Mouse (Mus musculus) kidney, postnatal 0 days (tissue): Measurements from ENCODE around the gene Plek2. TPM values are rescaled to one million over a fixed set of nuclear protein-coding genes. Genes with fewer than 3 reads are reported as not detected.

ENCODE experiments used
- ATAC-seq: fragments of 200-750 bp; cut with Nextera tagmentation; replicated peaks from 2 replicates; pipeline ENCODE4 v1.8.0; 2017; ENCODE audit warnings: low read depth, moderate number of reproducible peaks, moderate TSS enrichment, moderate library complexity; ENCODE audit not compliant: low FRiP score
- DNase-seq: peaks from one replicate; pipeline ENCODE4 v3.0.0-alpha.2; 2016; ENCODE audit warnings: low spot score
- H3K27ac ChIP-seq: fragments of 300-500 bp; sonication (generic); 2 replicates; pipeline ENCODE4 v1.5.1; 2014; ENCODE audit warnings: mild to moderate bottlenecking
- H3K27me3 ChIP-seq: fragments of 300-500 bp; sonication (generic); 2 replicates; pipeline ENCODE4 v1.6.1; 2014; ENCODE audit warnings: low read length, mixed read lengths; ENCODE audit not compliant: insufficient read depth
- H3K36me3 ChIP-seq: fragments of 300-500 bp; sonication (generic); 2 replicates; pipeline ENCODE4 v1.6.1; 2014; ENCODE audit warnings: low read length, mixed read lengths; ENCODE audit not compliant: insufficient read depth
- H3K4me1 ChIP-seq: fragments of 300-500 bp; sonication (generic); replicated peaks from 2 replicates; pipeline ENCODE4 v1.6.1; 2014; ENCODE audit warnings: antibody characterized with exemption, low read length, mixed read lengths; ENCODE audit not compliant: insufficient read depth
- H3K4me2 ChIP-seq: fragments of 300-500 bp; sonication (generic); 2 replicates; pipeline ENCODE4 v1.6.1; 2014; ENCODE audit warnings: mild to moderate bottlenecking, low read length, moderate library complexity, mixed read lengths
- H3K4me3 ChIP-seq: fragments of 300-500 bp; sonication (generic); replicated peaks from 2 replicates; pipeline ENCODE4 v1.5.1; 2014; ENCODE audit warnings: low read depth, low read length
- H3K9ac ChIP-seq: fragments of 300-500 bp; sonication (generic); 2 replicates; pipeline ENCODE4 v1.6.1; 2014; ENCODE audit warnings: low read depth, low read length
- H3K9me3 ChIP-seq: fragments of 300-500 bp; sonication (generic); replicated peaks from 2 replicates; pipeline ENCODE4 v1.6.1; 2016; ENCODE audit warnings: low read length, inconsistent platforms, mixed read lengths
- CTCF ChIP-seq: IDR thresholded peaks from 2 replicates; pipeline ENCODE4 v1.5.1; 2016; ENCODE audit warnings: antibody characterized with exemption, low read depth, mild to moderate bottlenecking, moderate library complexity
- WGBS: fragments of 180-500 bp; shearing (Covaris S2); extraction: QIAGEN DNeasy Blood & Tissue Kit; methylation state at CpG from one replicate; pipeline ENCODE4 v1.1.7; 2014; 5-methylcytosine and 5-hydroxymethylcytosine counted together
- polyA plus RNA-seq: library from polyadenylated mRNA; unstranded; fragments of >200 nt; fragmentation: Nextera tagmentation; extraction: Ambion mirVana; gene quantifications from 2 replicates; pipeline ENCODE4 v1.2.1, GENCODE M21; 2015

Gene Plek2
- 5.3 TPM in 2 replicates for polyA plus RNA-seq

DNA sequence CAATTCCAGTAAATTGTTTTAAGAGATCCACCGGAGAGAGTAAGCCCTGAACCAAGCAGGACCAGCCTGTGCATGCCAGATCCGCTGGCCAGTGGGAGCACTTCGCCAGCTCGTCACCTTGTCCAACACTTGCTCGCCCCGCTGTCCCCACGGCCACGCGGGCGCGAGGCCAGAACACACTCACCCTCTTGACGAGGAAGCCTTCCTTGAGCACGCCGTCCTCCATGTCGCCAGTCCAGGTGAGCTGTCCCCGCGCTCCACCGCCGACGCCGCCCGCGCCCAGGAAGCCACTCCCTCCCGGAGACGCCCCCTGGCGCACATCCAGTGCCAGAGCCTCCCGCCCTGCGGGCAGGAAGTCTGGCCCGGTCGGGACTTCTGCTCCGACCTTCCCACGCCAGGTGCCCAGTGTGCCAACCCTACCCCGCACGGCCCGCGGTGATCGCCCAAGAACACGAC is at the start of gene Plek2:
Gene Plek2, minus strand, starts transcription at position 258 of the 456 bp plus-strand sequence.
- peak; percentile 57 for TF ChIP-seq CTCF
- Histone ChIP-seq H3K4me3 (peak within 1 kb of the TSS; percentile 37), H3K9ac (peak within 1 kb of the TSS; percentile 53), H3K27me3 (peaks cover 10% of the 10 kb centered on the region), H3K4me2 (peak within 1 kb of the TSS; percentile 88), H3K36me3 (no peaks in the 10 kb centered on the region), H3K27ac (no peak within 1 kb of the TSS), H3K9me3 (no peaks in the 10 kb centered on the region), H3K4me1 (peaks cover 4% of the 10 kb centered on the region; the same call in 1 of the 2 replicates)
- peak; percentile 65 for ATAC-seq
- WGBS = under 1% methylated on average over 37 of the region's 38 CpGs
- peak; percentile 40 for DNase-seq

DNA sequence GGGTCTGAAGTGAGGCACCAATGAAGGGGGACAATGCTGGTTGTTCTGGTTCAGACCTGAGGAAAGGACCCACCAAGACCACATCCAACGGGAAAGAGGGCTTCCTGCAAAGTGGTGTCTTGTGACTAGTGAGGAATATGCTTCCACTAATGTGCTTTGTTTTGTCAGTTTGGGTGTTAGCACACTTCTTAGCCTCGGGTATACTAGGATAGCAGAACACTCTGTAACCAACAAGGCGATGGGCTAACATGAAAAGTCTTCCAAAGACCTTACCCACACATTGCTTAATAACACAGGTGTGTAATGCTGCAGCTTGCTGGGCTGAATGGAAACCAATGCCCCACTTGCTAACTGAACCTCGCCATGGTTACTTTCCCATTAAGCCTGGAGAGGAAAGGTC is 49.6 kb upstream of the Plek2 start:
- no peak for TF ChIP-seq CTCF
- WGBS = 73% methylated on average over 4 of the region's 4 CpGs

DNA sequence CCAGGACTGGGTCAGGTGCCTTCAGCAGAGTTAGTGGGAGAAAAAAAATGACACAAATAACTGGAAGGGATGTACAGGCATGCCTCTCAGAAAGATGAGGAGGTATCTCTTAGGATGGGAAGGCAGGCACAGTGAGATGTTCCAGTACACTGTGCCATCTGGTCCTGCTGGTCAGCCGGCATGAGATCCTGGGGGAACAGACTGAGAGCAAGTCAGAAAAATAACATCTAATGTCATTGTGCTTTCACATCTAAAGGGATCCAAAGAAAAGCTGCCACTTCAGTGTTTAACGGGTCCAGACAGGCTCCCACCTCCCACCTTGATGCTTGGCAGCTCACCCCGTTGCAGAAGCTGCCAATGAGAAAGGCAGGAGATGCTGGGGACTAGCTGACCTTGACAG is 45.7 kb upstream of the Plek2 start:
- H3K27me3 ChIP-seq = no peaks in the 10 kb centered on the region
- H3K9ac ChIP-seq = no peak overlapping the region
- no peaks in the 10 kb centered on the region for H3K9me3 ChIP-seq
- H3K4me3 ChIP-seq = no peak overlapping the region
- H3K27ac ChIP-seq = no peak overlapping the region
- WGBS = 52% methylated on average over 3 of the region's 3 CpGs
- H3K36me3 ChIP-seq = no peaks in the 10 kb centered on the region
- no peaks in the 10 kb centered on the region for H3K4me1 ChIP-seq
- no peak overlapping the region for H3K4me2 ChIP-seq
- no peak for ATAC-seq
- TF ChIP-seq CTCF = no peak
- no peak for DNase-seq

More for the DNA sequence above, 49.6 kb upstream of the Plek2 start:
- no peak for DNase-seq
- ATAC-seq = no peak
- H3K9me3 ChIP-seq = no peaks in the 10 kb centered on the region; the same call in 1 of the 2 replicates
- H3K4me3 ChIP-seq = no peak overlapping the region
- H3K36me3 ChIP-seq = no peaks in the 10 kb centered on the region
- H3K9ac ChIP-seq = no peak overlapping the region
- no peak overlapping the region for H3K4me2 ChIP-seq
- H3K27me3 ChIP-seq = no peaks in the 10 kb centered on the region
- H3K4me1 ChIP-seq = no peaks in the 10 kb centered on the region
- no peak overlapping the region for H3K27ac ChIP-seq

DNA sequence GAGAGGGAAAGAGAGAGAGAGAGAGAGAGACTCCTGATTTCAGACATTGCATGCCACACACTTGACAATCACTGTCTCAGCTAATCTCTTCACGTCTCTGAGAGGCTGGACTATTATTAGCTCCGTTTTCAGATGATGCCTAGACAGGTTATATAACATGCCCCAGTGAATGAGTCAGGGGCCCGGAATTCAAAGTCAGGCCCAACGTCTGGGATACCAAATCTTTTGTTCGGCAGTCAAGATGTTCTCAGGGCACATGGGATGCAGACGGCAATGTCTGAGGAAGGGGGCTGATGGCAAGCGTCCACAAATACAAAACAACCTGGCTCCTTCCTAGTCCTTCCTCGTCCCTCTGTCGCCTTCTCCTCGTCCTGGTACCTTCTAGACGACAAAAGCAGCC is 45.3 kb upstream of the Plek2 start:
- no peak overlapping the region for H3K4me3 ChIP-seq
- no peak for ATAC-seq
- H3K4me1 ChIP-seq = no peaks in the 10 kb centered on the region
- H3K36me3 ChIP-seq = no peaks in the 10 kb centered on the region
- no peak overlapping the region for H3K27ac ChIP-seq
- no peak overlapping the region for H3K9ac ChIP-seq
- no peaks in the 10 kb centered on the region for H3K27me3 ChIP-seq
- 71% methylated on average over 11 of the region's 11 CpGs for WGBS
- TF ChIP-seq CTCF = no peak
- no peak overlapping the region for H3K4me2 ChIP-seq
- no peak for DNase-seq
- H3K9me3 ChIP-seq = no peaks in the 10 kb centered on the region

DNA sequence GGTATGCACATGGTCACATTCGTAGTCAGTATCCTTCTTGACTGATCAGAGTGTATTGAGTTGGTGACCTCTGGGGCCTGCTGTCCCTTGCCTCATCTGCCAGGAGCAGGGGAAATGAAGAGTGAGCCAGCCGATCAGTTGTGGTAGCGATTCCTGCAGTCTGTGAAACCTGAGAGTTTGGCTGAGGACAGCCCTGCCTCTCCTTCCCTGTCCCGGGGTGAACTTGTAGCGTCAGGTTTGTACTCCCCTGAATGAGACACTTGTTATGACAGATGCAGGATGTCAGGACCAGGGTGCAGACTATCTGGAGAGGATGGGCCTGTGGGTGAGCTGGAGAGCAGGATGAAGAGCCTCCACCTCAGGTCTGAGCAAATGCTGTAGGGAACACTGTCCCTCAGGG is 40.9 kb upstream of the Plek2 start:
- H3K4me1 ChIP-seq = no peaks in the 10 kb centered on the region
- H3K4me2 ChIP-seq = no peak overlapping the region
- DNase-seq (no peak), ATAC-seq (no peak)
- no peaks in the 10 kb centered on the region for H3K9me3 ChIP-seq
- H3K4me3 ChIP-seq = no peak overlapping the region
- WGBS = 30% methylated on average over 5 of the region's 5 CpGs
- no peak for TF ChIP-seq CTCF
- no peaks in the 10 kb centered on the region for H3K36me3 ChIP-seq
- no peak overlapping the region for H3K9ac ChIP-seq
- H3K27me3 ChIP-seq = no peaks in the 10 kb centered on the region
- H3K27ac ChIP-seq = no peak overlapping the region

DNA sequence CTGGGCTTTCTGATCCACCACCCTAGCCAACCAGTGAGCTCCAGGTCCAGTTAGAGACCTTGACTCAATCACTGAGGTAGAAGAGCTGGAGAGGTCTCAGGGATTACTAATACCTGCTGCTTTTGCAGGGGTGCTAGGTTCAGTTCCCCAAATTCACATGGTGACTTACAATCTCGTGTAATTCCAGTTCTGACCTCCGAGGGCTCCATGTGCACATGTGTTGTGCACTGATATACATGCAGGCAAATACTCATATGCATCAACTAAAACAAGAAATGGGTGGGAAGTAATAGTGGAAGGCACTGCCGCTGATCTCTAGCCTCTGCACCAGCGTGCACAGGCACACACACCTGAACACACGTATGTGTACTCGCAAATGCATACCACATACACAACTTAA is 40.4 kb upstream of the Plek2 start:
- Histone ChIP-seq H3K9me3 (no peaks in the 10 kb centered on the region), H3K4me3 (no peak overlapping the region), H3K4me2 (no peak overlapping the region), H3K27ac (no peak overlapping the region), H3K4me1 (no peaks in the 10 kb centered on the region), H3K27me3 (no peaks in the 10 kb centered on the region), H3K36me3 (no peaks in the 10 kb centered on the region), H3K9ac (no peak overlapping the region)
- TF ChIP-seq CTCF = peak; percentile 38; the same call in 1 of the 2 replicates
- 77% methylated on average over 6 of the region's 6 CpGs for WGBS
- DNase-seq (no peak), ATAC-seq (no peak)

GRCm38 (mm10) chr12:78942931-78943330 is 36.2 kb upstream of the Plek2 start:
- WGBS = 89% methylated on average over 6 of the region's 6 CpGs
- Histone ChIP-seq H3K4me3 (no peak overlapping the region), H3K9me3 (no peaks in the 10 kb centered on the region), H3K9ac (no peak overlapping the region), H3K27me3 (no peaks in the 10 kb centered on the region), H3K36me3 (no peaks in the 10 kb centered on the region), H3K27ac (no peak overlapping the region), H3K4me1 (no peaks in the 10 kb centered on the region), H3K4me2 (no peak overlapping the region)
- TF ChIP-seq CTCF = no peak
- DNase-seq = no peak
- no peak for ATAC-seq
